Mouse (Mus musculus) frontal cortex, adult 2 months (tissue): ENCODE measurements at regions not wholly inside any gene's neighbourhood (a gene's known extent, or its start where the extent isn't known, plus 50 kb on each side); places are given as distances from the start of the nearest gene placed in this dataset.

ENCODE experiments used
- DNase-seq, 2 experiments: peaks; one replicate each; pipeline ENCODE4 v3.0.0; 2022; ENCODE audit warnings: low spot score in 1 of 2; ENCODE audit errors: extremely low spot score in 1 of 2

- no peak for DNase-seq
Observed at GRCm38 (mm10) chr3:148229192-148229591, 761.2 kb downstream of the Adgrl2 start.

- DNase-seq = no peak
Observed at GRCm38 (mm10) chr3:148228002-148228707, 762.2 kb downstream of the Adgrl2 start.

DNA sequence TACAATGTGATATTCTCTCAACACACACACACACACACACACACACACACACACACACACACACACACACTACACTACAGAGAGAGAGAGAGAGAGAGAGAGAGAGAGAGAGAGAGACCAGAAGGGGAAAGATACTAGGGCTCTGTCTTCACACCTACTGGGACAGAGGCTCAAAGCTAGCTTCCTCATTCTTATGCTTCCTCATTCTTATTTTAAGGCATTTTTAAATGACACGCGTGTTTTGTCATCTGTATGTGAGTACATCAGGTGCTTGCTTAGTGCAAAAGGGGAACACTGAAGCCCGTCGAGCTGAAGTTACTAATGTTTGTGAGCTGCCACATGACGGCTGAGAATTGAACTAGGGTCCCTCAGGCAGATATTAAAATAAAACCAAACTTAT, 769.5 kb downstream of the Adgrl2 start:
- DNase-seq = no peak

DNA sequence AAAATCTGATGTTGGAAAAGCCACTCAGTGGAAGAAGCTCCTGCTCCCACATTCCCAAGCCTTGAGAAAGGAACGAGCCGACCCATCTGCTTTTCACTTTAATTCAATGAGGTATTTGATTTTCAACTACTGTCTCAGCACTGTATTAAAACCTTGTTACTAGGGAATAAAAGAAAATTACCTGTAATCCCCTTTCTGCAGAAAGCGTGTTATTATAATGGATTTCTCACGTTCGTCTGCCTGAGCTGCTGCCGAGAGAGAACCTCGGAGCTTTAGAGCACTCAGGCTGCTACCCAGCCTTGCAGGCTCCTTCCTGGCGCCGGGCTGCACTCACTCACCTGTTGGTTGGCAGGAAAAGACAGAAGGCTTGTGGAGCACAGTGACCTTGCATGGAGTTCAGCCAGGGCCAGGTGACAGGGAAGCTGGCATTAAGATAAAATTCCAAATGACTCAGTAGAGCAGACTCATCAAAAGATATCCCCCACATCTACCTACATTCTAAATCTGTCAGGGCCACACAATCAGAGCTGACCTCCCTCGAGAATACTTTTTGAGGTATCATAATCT, 770.2 kb downstream of the Adgrl2 start:
- DNase-seq = no peak

DNA sequence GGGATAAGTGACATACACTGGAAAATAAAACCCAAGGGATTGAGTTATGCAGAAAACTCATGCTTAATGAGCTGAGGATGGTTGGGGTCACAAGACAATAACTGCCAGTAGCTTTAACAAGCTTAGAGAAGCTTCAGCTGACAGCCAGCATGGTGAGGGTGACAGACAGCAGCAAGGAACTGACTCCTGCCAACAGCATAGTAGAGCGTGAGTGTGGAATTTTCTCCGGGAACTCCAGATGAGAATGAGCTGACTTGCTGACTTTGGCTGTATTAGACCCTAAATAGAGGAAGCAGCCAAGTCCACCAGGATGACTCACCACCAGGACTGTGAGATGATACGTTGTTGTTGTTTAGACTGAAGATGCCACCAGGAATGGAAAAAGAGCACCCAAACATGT, 788.2 kb downstream of the Adgrl2 start:
- no peak for DNase-seq

- no peak for DNase-seq
Observed at GRCm38 (mm10) chr3:148186704-148187103, 803.7 kb downstream of the Adgrl2 start.

DNA sequence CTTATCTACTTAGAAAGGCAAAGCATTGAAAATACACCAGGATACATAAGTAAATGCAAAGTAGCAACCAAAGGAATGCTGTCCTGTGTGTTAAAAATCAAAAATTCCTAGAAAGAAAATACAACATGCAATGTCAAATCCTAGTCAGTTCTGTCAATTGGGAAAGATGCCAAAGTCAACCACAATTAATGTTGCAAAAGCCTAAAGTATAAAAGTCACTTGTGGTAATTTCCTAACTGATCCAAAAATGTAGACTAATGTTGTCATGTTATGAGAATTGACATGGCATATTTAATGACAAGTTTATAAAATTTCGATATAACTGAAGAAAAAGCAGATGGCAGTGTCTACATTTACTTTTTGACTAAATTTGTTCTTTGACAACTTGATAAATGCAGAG, 822.8 kb downstream of the Adgrl2 start:
- no peak for DNase-seq

DNA sequence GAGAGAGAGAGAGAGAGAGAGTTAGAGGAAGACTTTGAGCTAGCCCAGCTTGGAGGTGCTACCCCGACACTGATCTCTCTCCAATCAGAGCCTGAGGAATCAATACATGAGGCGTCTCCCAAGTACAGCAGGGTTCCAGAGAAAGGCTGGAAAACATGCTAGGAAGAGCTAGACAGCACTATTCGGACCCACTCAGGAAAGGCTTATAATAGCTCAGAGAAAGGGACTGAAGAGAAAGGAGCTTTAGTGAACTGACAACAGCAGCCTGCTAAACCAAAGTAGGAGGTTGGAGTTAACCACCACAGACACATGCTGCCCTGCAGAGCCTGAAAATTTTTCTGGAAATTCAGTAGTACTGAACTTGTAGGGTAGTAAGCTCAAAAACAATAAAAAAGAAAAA, 831.3 kb downstream of the Adgrl2 start:
- no peak for DNase-seq

- peak in 1 of 2 experiments; percentile 9 for DNase-seq
Observed at GRCm38 (mm10) chr3:148158533-148158932, 831.8 kb downstream of the Adgrl2 start.

DNA sequence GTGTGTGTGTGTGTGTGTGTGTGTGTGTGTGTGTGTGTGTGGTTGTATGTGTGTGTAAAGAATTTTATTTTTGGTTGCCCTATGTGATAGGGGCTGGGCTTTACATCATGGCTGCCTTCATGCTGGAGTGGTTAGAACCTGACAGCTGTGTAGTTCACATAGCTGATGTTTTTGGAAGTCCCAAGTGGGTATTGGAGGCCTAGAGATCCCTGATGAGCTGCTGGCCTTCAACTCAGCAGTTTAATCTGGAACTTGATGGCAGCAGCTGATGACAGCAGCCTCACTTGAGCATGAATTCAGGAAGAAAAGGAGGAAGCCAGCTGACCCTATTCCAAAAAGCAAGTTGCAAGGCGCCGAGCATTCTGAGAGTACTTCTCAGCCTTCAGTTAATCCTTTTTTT, 846.6 kb downstream of the Adgrl2 start:
- DNase-seq = no peak

- DNase-seq = no peak
Observed at GRCm38 (mm10) chr3:148136791-148137251, 853.5 kb downstream of the Adgrl2 start.

GRCm38 (mm10) chr3:148134646-148135045, 855.7 kb downstream of the Adgrl2 start:
- no peak for DNase-seq

DNA sequence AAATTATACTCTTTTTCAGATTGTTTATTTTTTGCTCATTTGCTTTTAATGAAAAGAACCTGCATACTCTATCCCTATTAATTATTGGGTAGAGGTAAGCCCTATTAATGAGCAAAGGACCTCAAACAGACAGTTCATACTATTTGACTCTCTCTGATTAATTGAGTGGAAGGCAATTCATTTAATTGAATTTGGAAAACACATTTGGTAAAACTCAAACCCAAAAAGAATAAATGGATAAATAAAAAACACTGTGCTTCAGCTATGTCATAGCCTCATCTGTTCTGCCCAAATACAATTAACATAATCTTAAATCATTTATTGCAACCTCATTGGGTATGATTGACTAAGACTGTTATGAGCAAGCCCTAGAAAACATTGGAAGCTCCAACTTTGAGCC, 874.8 kb downstream of the Adgrl2 start:
- DNase-seq = no peak

DNA sequence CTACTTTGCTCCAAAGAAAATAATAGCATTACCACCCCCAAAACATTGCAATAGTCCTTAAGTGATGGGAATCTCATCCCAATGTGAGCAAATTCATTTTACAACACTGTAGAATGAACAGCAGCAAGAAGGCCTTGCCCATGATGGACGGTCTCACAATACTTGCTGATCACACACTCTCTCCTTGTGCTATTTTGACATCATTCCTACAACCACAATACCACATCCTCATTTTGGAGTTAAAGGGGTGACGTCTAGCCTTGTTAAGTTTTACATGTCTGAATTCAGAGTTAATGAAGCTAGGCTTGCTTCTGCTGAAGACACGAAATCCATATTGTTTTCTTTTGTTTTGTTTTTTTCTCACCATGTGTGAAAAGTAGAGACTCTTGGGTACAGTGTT, 878.2 kb downstream of the Adgrl2 start:
- DNase-seq = no peak

GRCm38 (mm10) chr3:148107031-148107430, 883.3 kb downstream of the Adgrl2 start:
- DNase-seq = no peak

- DNase-seq = peak in 1 of 2 experiments; percentile 26
Observed at GRCm38 (mm10) chr3:148093930-148094329, 896.4 kb downstream of the Adgrl2 start.

DNA sequence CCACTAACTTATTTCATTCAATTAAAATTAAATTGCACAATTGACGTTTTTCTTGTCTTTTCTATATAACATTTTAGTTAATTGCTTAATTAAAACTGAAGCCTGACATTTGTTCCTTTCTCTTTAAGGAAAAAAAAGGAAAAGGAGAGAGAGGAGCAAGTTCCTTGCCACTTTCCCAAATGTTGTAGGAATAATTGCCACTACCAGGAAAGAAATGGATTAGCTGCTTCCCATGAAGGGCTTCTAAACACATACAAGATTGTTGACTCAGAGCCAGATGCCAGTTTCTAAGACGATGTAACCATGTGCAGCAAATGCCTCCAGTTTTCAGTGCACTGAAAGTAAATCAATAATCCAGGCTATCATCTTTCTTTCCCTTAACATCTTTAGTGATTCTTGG, 914.5 kb downstream of the Adgrl2 start:
- DNase-seq = no peak

DNA sequence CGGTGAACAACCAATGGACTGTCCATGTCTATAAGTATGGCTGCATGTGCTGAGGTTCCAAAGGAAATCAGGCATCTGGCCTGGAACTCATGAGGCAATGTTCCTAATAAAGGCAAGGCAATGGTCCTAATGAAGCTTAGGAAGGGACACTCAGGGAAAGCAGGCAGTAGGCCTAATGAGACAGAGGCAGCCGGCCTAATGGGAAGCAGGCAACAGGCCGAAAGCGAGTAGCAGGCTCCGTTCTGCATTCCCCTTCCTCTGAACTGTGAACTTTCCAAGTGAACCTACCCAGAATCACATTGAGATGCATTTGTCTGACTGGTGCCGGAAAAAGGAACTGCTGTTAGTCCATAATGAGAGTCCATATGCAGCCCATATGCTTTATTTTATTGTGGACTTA, 923.7 kb downstream of the Adgrl2 start:
- peak in 1 of 2 experiments; percentile 7 for DNase-seq

- no peak for DNase-seq
Observed at GRCm38 (mm10) chr3:148056074-148056473, 934.3 kb downstream of the Adgrl2 start.

DNA sequence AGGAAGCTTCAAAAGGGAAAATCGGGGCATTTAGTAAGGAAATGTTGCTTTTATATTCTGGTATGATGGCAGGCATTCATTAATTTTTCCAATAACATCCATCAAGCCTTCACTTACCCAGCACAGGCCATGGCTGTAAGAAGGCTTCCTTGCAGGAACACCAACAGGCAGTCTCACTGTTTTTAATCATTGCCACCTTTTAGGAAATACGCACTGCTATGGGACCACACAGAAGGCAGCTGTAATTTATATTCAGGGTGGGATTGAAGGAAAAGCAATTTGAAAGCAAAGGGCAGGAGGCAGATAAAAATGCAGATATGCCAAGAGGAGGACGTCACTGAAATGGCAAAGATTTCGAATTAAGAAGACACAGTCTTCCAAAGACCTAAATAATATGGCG, 937.8 kb downstream of the Adgrl2 start:
- no peak for DNase-seq

GRCm38 (mm10) chr3:148048247-148048646, 942.1 kb downstream of the Adgrl2 start:
- no peak for DNase-seq

- no peak for DNase-seq
Observed at GRCm38 (mm10) chr3:148032532-148032931, 957.8 kb downstream of the Adgrl2 start.
